Mouse (Mus musculus): ENCODE measurements around the gene Cbr4.

DNA sequence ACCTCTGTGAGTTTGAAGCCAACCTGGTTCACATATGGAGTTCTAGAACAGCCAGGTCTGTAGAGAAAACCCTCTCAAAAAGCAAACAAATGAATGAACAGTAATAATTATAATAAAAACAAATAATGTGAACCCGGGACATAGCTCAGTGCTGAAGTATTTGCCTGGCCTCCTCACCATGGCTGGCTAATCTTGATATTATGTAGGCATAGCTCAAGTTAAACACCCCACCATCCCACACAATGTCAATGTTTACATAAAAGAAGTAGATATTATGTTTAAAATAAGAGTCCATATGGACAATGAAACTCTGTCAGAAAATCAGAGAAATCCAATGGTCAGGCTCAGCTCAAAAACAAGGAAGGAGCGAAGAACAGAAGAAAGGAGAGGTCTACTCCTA lies 39.4 kb upstream of the Cbr4 start:
- no peak for TF ChIP-seq CTCF (IDR thresholded peaks at IDR 0.05; ENCODE audit: insufficient read depth, low read depth, low read length)
- no peak for TF ChIP-seq POLR2A (IDR thresholded peaks at IDR 0.05; ENCODE audit: insufficient read depth, low read depth, low read length)

Data from olfactory bulb, adult 2 months (tissue).